Mouse (Mus musculus) megakaryocyte progenitor cell, adult 5-6 weeks (primary cell): ENCODE measurements around the gene Hnrnpul1. TPM values are rescaled to one million over a fixed set of nuclear protein-coding genes. Genes with fewer than 3 reads are reported as not detected.
A peak's percentile ranks its signal among the peaks of the same experiment; 100 is the strongest.

Experiments used
- ATAC-seq: replicated peaks from 2 replicates; pipeline ENCODE4 v1.8.0; 2016; ENCODE audit warnings: mild to moderate bottlenecking, moderate TSS enrichment, inconsistent platforms; ENCODE audit not compliant: poor library complexity
- total RNA-seq, 2 experiments: library from RNA; stranded (forward) in 1 of 2; stranded (reverse) in 1 of 2; fragments of 157-497, 149-512 nt in 1 of 2; fragments of 200-1000 nt in 1 of 2; gene quantifications; 2 replicates each; pipeline versions ENCODE4 v1.2.3 to v1.2.4; 2015 to 2017

Gene Hnrnpul1
- total RNA-seq, 2 experiments from 2014 or later, result 126 to 132 TPM

GRCm38 (mm10) chr7:25672442-25672841 lies 82.1 kb downstream of the Hnrnpul1 start:
- ATAC-seq, result 0 out of 2 replicates have a peak, but pooled peaks have one; percentile 32

GRCm38 (mm10) chr7:25671686-25672085 lies 82.9 kb downstream of the Hnrnpul1 start:
- no peak for ATAC-seq

Other genes with a start within 250 kb of the Hnrnpul1 start
- 0.07 TPM in 1 of 2 replicates, not detected in the other for gene Ceacam2, start 214.9 kb downstream of the Hnrnpul1 start, total RNA-seq (2015)
- 0.46 TPM in 1 of 2 replicates, not detected in the other for gene Ceacam2, start 214.9 kb downstream of the Hnrnpul1 start, total RNA-seq (2017)
- gene Erich4, start 138.9 kb downstream of the Hnrnpul1 start, total RNA-seq (2015), result not detected in 2 replicates
- gene Erich4, start 138.9 kb downstream of the Hnrnpul1 start, total RNA-seq (2017), result not detected in 2 replicates
- gene Dmac2, start 135.3 kb downstream of the Hnrnpul1 start, total RNA-seq (2015), result 24.5 and 30.0 TPM in 2 replicates
- gene Dmac2, start 135.3 kb downstream of the Hnrnpul1 start, total RNA-seq (2017), result 34.0 and 34.9 TPM in 2 replicates
- 5.1 and 7.4 TPM in 2 replicates for gene B3gnt8, start 128.1 kb downstream of the Hnrnpul1 start, total RNA-seq (2015)
- gene B3gnt8, start 128.1 kb downstream of the Hnrnpul1 start, total RNA-seq (2017), result 13.2 and 22.2 TPM in 2 replicates
- gene Bckdha, start 95.8 kb downstream of the Hnrnpul1 start, total RNA-seq (2015), result 37.6 and 46.7 TPM in 2 replicates
- gene Bckdha, start 95.8 kb downstream of the Hnrnpul1 start, total RNA-seq (2017), result 48.6 and 52.0 TPM in 2 replicates
- 80.7 and 84.9 TPM in 2 replicates for gene Exosc5, start 95.6 kb downstream of the Hnrnpul1 start, total RNA-seq (2015)
- 55.6 and 71.8 TPM in 2 replicates for gene Exosc5, start 95.6 kb downstream of the Hnrnpul1 start, total RNA-seq (2017)
- 0.69 and 1.0 TPM in 2 replicates for gene Tmem91, start 79.6 kb downstream of the Hnrnpul1 start, total RNA-seq (2015)
- not detected in 2 replicates for gene Tmem91, start 79.6 kb downstream of the Hnrnpul1 start, total RNA-seq (2017)
- gene B9d2, start 74.0 kb downstream of the Hnrnpul1 start, total RNA-seq (2015), result 34.4 and 38.7 TPM in 2 replicates
- gene B9d2, start 74.0 kb downstream of the Hnrnpul1 start, total RNA-seq (2017), result 38.2 and 39.8 TPM in 2 replicates
- gene Tgfb1, start 67.8 kb downstream of the Hnrnpul1 start, total RNA-seq (2015), result 237 and 286 TPM in 2 replicates
- gene Tgfb1, start 67.8 kb downstream of the Hnrnpul1 start, total RNA-seq (2017), result 35.7 and 35.8 TPM in 2 replicates
- 25.1 and 27.4 TPM in 2 replicates for gene Ccdc97, start 35.7 kb downstream of the Hnrnpul1 start, total RNA-seq (2015)
- 10.5 and 18.3 TPM in 2 replicates for gene Ccdc97, start 35.7 kb downstream of the Hnrnpul1 start, total RNA-seq (2017)
- 1.1 and 2.3 TPM in 2 replicates for gene Axl, start 33.9 kb upstream of the Hnrnpul1 start, total RNA-seq (2015)
- 1.5 and 1.9 TPM in 2 replicates for gene Axl, start 33.9 kb upstream of the Hnrnpul1 start, total RNA-seq (2017)
- 0.17 TPM in 1 of 2 replicates, not detected in the other for gene Cyp2s1, start 62.2 kb upstream of the Hnrnpul1 start, total RNA-seq (2015)
- not detected in 2 replicates for gene Cyp2s1, start 62.2 kb upstream of the Hnrnpul1 start, total RNA-seq (2017)
- gene Cyp2b10, start 142.9 kb upstream of the Hnrnpul1 start, total RNA-seq (2015), result not detected in 2 replicates
- gene Cyp2b10, start 142.9 kb upstream of the Hnrnpul1 start, total RNA-seq (2017), result not detected in 2 replicates